Mouse (Mus musculus) liver, postnatal 0 days (tissue): ENCODE results near the gene Fzr1.

Source experiments
- CTCF ChIP-seq: sonication (generic); IDR thresholded peaks from 2 replicates; pipeline ENCODE4 v1.5.1; 2016; ENCODE audit warnings: antibody characterized with exemption, low read depth
- EP300 ChIP-seq: IDR thresholded peaks from 2 replicates; pipeline ENCODE4 v1.6.1; 2016; ENCODE audit warnings: antibody characterized with exemption, low read depth, mild to moderate bottlenecking

DNA sequence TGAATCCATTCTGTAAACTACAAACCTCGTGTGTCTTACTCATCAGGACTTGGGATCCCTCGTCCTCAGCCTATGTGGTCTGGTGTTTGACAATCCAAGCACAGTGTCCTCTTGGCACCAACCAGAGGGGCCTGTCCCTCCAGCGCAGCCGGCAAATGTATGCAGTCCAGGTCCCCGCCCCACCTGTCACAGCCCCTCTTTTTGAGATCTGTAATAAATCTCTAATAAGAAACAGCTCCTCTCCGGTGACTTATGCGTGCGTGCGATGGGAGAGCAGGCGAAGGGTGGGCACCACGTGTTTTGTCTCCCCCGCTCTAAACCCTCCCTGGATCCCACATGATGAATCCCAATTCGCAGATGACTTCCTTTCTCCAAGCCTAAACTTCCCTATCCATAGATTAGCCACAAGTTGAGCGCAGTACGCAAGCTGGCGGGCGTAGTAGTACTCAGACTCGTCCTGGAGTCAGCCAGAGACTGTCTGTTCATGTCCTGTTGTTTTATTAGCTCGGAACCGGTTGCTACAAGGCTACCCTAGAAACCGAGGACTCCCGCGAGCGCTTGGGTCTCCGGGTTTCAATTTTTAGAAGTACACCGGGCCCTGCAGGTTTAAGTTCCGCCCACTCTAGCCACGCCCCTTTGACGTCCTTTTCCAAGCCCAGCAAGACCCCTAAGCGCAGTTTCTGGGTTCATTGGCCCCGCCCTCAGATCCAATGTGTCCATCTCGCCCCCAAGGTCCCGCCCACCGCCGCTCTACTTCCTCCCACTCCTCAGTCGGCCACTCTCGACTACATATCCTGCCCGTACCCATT lies 58.4 kb downstream of the Fzr1 start:
- TF ChIP-seq CTCF = no peak
- TF ChIP-seq EP300 = no peak
